Mouse (Mus musculus) erythroblast, adult 5-6 weeks (primary cell): ENCODE data around the gene Me1. TPM values are rescaled to one million over a fixed set of nuclear protein-coding genes. Genes with fewer than 3 reads are reported as not detected.
"Not testable (repeated sequence)": the region's sequence is repeated elsewhere in the genome, so short reads cannot be mapped to it uniquely, and the experiment has no call there.

Source experiments
- ATAC-seq: replicated peaks from 2 replicates; pipeline ENCODE4 v1.8.0; 2016; ENCODE audit warnings: moderate number of reproducible peaks, mild to moderate bottlenecking, moderate TSS enrichment, inconsistent platforms; ENCODE audit not compliant: poor library complexity, low FRiP score, severe bottlenecking
- total RNA-seq, 2 experiments: library from RNA; stranded (forward) in 1 of 2; stranded (reverse) in 1 of 2; fragments of 150-400 nt in 1 of 2; fragments of 200-764, 138-1000 nt in 1 of 2; gene quantifications; 2 replicates each; pipeline versions ENCODE4 v1.2.3 to v1.2.4; 2015 to 2017; ENCODE audit warnings: low replicate concordance in 2 of 2

Me1 gene
- total RNA-seq, 2 experiments from 2014 or later = 0.58 to 2.8 TPM

- no peak for ATAC-seq
These were observed 77.8 kb downstream of the Me1 start for GRCm38 (mm10) chr9:86617837-86618492.

DNA sequence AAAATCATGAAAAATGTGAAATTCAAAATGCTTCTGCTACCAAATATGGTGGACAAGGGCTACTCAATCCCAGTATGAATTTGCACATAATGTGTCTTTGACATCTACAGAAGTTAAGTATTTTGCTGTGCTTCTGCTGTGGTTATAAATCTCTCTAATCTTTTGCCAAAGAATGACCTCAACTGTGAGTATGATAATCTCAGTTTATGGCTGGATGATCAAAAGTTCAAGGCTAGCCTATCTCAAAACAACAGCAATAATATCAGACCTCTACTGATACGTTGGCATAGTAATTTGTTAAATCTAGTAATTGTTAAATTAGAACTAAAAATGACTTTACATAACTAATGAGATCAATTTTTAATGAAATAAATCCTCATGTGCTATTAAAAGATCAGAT is 80.0 kb downstream of the Me1 start:
- ATAC-seq = no peak

DNA sequence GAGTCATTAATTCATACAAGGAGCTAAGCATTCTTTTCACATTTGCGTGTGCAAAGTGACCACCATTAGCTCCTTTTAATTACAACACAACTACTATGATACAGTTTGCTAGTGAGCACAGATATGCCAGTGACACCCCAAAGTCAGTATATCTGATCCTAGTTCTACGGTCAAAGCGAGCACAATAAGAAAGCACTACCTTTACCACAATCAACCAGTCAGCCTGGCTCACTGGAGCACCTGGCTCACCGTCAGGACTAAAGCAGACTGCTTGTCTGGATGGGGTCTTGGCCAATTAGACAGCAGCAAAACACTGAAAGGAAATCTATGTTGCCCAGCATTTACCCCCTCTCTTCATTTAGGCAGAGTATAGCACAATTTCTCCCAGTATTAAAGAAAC is 83.7 kb downstream of the Me1 start:
- no peak for ATAC-seq

- no peak for ATAC-seq
These were observed 90.0 kb downstream of the Me1 start for GRCm38 (mm10) chr9:86605776-86606175.

DNA sequence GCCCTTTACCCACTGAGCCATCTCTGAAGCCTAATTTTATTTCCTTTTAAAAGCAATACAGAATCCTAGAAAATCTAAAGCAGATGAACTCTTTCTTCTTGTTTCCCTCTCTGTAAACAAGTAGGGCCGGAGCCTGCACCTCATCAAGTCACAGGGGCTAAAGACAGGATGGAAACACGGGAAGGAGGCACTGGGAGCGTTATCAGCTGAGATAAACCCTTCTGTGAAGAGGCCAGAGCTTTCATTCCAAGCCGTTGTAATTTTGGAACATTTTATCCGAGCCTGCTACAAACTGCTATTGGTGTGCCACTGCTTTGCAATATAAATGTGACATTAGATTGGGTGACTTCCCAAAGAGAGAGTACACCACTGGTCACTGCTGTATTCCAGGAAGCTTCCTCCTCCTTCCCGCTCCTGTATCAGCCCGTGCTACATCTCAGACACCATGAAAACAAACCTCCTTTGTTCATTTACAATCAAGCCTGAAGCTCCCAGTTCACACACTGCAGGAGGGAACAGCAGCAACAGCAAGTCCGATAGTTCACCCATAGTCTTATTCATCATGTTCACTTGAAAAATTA is 95.9 kb downstream of the Me1 start:
- ATAC-seq = no peak

GRCm38 (mm10) chr9:86596983-86597382 is 98.8 kb downstream of the Me1 start:
- not testable (repeated sequence) for ATAC-seq

GRCm38 (mm10) chr9:86594357-86594767 is 101.4 kb downstream of the Me1 start:
- ATAC-seq = not testable (repeated sequence)

DNA sequence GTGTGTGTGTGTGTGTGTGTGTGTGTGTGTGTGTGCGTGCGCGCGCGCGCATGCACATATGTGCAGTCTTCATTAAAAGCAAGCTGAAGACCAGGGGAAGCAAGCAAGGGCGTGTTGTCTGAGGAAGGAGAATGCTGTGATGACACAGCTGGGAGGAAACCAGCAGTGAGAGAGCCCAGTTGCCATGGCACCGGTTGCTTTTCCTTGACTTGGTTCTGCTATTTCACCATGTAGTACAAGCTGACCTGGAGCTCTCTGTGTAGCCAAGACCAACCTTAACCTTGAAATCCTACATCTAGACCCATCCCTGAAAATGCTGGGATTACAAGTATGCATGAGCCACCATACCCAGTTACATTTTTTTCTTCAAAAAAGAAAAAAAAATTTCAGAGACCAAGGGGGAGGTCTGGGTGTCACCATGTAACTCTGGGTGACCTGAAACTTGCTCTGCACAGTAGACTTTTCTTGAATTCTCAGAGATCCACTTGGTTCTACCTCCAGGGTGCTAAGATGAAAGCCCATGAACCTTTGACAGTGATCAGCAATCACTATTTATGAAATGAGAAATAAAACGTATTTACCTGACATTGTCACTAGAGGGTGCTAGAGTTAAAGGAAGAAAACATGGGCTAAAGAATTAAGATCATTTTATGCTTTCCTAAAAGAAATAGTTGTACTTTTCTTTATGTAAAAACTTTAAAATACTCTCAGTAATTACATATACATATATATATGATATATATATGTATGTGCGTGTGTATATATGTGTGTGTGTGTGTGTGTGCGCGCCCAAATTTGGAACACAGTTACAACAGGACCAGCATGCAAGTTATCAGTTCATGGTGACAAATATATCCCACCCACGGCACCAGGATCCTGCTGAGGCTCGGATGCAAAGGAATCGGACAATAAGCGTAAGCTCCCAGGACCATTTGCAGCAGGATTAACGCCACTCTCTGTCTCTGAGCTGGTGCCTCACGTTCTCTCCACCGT is 102.8 kb downstream of the Me1 start:
- no peak for ATAC-seq

DNA sequence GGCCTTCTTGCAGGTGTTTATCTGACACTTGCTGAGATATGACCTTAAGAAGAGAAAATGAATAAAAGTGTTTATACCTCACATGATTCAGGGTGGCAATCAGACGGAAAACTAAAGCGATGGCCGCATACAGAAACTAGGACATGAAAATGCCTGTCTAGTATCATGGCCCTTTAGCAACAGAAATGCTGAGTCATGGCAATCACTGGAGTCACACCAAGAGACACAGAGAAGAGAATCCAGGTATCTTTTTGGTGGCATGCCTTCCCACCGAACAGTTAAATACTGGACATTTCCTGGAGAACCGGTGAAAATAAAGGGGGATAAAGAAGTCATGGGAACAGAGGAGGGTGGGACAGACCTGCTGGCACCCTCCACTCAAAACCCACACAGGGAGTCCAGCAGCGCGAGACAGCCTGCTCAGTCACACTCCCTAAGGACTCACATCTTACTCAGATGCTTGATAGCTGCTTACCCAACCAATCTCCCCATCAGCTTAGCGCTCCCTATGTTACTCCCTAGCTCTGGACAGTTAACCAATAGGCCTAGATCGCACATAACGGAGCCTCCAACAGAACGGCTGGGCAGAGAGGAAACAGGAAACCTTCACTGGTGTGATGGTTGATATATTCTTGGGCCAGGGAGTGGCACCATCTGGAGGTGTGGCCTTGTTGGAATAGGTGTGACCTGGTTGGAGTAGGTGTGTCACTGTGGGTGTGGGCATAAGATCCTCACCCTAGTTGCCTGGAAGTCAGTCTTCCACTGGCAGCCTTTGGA is 108.5 kb downstream of the Me1 start:
- no peak for ATAC-seq

- peak; percentile 90 for ATAC-seq
These were observed 112.0 kb downstream of the Me1 start for GRCm38 (mm10) chr9:86583740-86584139.

DNA sequence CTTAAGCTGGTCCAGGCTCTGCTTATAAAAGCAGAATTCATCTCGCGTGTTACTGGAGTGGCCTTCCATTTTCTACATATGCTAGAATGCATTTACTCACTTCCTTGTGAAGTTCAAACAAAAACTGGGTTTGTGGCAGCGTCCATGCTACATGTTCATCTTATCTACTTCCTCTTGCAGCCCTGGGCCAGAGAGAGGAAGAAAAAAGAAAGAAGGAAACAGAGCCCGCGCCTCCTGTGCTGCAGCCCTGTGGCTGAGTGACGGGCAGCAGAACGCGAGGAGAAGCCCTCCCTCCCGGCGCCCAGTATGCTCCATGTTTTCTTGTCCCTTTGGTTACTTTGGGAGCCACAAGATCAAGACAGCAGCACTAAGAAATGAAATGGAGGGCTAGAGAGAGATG is 116.1 kb downstream of the Me1 start:
- no peak for ATAC-seq

DNA sequence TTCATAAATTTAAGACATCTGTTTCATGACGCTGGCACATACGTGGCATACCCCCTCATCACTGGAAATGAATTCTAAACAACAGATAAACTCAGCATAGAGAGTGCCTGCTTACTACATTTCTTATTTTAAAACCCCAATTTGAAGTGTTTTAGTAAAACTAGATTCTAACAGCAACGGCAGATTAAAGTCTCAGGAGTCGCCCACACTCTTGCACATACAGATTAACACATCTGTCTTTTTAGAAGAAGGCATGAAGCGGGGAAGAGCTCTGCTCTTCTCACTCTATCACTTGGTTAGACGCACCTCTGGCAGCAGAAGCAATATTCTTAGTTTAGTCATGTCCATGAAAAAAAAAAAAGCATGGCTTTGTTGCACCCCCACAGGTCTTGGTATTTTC is 120.6 kb downstream of the Me1 start:
- ATAC-seq = no peak

DNA sequence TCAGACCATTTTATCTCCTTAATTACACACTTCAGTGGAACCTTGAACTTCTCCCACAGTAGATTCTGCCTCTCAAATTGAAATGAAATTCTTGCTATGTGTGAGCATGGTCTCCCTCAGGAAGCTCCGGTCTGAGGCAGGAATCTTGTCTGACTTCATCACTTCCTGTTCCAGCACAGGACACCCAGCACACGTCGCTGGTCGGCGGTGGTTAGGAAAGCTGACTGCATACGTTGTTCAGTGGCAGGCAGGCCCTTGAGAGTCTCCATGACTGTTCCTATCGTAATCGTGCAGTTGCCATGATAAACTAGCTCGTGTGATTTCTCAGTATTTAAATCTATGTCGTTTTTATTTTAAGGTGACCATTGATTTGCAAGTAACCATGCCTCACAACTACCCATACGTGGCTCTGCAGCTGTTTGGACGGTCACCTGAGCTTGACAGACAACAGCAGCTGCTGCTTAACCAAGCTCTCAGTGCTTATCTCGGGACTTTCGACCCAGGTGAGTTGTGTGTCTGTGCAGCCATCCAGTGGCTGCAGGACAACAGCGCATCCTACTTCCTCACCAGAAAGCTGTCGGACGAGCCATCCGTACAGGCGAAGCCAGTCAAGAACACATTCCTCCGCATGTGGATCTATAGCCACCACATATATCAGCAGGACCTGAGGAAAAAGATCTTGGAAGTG is 122.0 kb downstream of the Me1 start:
- ATAC-seq = no peak

- ATAC-seq = peak; percentile 69
These were observed 123.0 kb downstream of the Me1 start for GRCm38 (mm10) chr9:86572636-86573291.

DNA sequence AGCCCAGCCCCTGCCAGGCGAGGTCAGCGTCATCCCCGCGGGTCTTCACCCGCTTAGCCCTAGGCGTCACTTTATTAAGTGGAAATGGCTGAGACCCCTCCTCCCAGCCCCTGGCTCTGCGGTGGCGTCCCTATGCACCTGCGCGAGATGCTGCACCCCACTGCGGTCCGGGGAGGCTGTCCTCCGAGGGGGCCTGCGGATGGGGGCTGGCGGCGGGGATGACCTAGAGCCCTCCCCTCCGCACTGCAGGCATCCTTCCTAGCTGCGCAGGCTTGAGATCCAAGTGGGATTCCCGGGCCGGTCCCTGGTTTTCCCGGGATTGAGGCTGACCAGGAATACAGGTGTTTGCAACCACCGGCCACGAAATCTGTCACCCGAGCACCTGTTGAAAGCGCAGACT is 123.6 kb downstream of the Me1 start:
- ATAC-seq = peak; percentile 20; the same call in 1 of the 2 replicates

- peak; percentile 97 for ATAC-seq
These were observed 124.1 kb downstream of the Me1 start, which contains the start of the genes Pgm3 and Rwdd2a for GRCm38 (mm10) chr9:86571540-86572135. Gene Pgm3, minus strand, starts transcription at chr9:86571842. Gene Rwdd2a, plus strand, starts transcription at chr9:86571991.

- no peak for ATAC-seq
These were observed 124.8 kb downstream of the Me1 start for GRCm38 (mm10) chr9:86570946-86571345.

DNA sequence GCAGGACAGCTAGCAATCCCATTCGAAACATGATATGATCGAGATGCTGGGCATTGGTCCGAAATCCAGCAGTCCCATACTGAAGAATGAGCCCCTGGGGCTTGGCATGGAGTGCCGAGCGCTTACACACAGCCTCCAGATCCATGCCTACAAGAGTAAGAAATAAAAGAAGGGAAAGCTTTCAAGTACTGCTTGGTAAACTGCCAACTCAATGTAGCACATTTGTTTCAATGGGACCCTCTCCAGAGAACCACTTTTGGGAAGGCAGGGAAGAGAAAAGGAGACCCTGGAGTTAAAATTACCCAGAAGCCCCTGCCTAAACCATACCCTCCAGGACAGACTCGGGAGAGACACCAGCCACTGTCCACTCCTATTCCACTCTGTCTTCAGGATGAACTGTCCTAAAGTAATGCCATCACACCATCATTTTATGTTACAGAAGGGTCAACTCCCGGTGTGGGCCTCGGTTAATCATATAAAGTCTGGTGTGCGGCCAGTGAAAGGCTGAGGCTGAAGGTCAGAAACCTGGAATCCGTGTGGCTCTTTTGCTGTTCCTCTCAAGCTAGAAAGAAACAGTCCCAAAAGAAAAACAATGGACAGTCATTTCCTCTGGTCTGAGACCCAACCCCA is 125.4 kb downstream of the Me1 start:
- no peak for ATAC-seq
